Mouse (Mus musculus) bone marrow, adult 2 months (tissue): Measurements from ENCODE around the gene Mkrn3.

Experiments used
- CTCF ChIP-seq: fragments of 200-500 bp; IDR thresholded peaks from 2 replicates; pipeline ENCODE4 v1.5.1; 2011; ENCODE audit warnings: low read length, control low read depth; ENCODE audit not compliant: control insufficient read depth, insufficient read depth
- POLR2A ChIP-seq: fragments of 200-500 bp; IDR thresholded peaks from 2 replicates; pipeline ENCODE4 v1.6.1; 2011; ENCODE audit warnings: low read depth, mild to moderate bottlenecking, control low read depth, low read length, borderline replicate concordance; ENCODE audit not compliant: control insufficient read depth

GRCm38 (mm10) chr7:62377313-62377712 is 42.6 kb downstream of the Mkrn3 start:
- TF ChIP-seq CTCF (no peak), POLR2A (no peak)
